Mouse (Mus musculus) liver, embryonic 13.5 days (tissue): ENCODE data around the gene Fbln2. TPM values are rescaled to one million over a fixed set of nuclear protein-coding genes. Genes with fewer than 3 reads are reported as not detected.
"Not testable (repeated sequence)": the region's sequence is repeated elsewhere in the genome, so short reads cannot be mapped to it uniquely, and the experiment has no call there.

Experiments used
- ATAC-seq: fragments of 200-750 bp; cut with Nextera tagmentation; 2 replicates; pipeline ENCODE4 v1.8.0; 2017; ENCODE audit warnings: low read depth, mild to moderate bottlenecking, moderate number of reproducible peaks, moderate library complexity
- DNase-seq: peaks from one replicate; pipeline ENCODE4 v3.0.0; 2022
- H3K27ac ChIP-seq: fragments of 300-500 bp; sonication (generic); 2 replicates; pipeline ENCODE4 v1.5.1; 2015; ENCODE audit warnings: moderate library complexity, mild to moderate bottlenecking, inconsistent platforms
- H3K27me3 ChIP-seq: fragments of 300-500 bp; sonication (generic); 2 replicates; pipeline ENCODE4 v1.6.1; 2015; ENCODE audit warnings: mild to moderate bottlenecking, inconsistent platforms
- H3K36me3 ChIP-seq: fragments of 300-500 bp; sonication (generic); 2 replicates; pipeline ENCODE4 v1.6.1; 2015; ENCODE audit warnings: mild to moderate bottlenecking, inconsistent platforms
- H3K4me1 ChIP-seq: fragments of 300-500 bp; sonication (generic); replicated peaks from 2 replicates; pipeline ENCODE4 v1.6.1; 2015; ENCODE audit warnings: inconsistent platforms
- H3K4me2 ChIP-seq: fragments of 300-500 bp; sonication (generic); 2 replicates; pipeline ENCODE4 v1.6.1; 2015; ENCODE audit warnings: inconsistent platforms, mild to moderate bottlenecking, moderate library complexity
- H3K4me3 ChIP-seq: fragments of 300-500 bp; sonication (generic); replicated peaks from 2 replicates; pipeline ENCODE4 v1.5.1; 2015; ENCODE audit warnings: mild to moderate bottlenecking, inconsistent platforms
- H3K9ac ChIP-seq: fragments of 300-500 bp; sonication (generic); 2 replicates; pipeline ENCODE4 v1.6.1; 2015; ENCODE audit warnings: mild to moderate bottlenecking, inconsistent platforms
- H3K9me3 ChIP-seq: fragments of 300-500 bp; sonication (generic); replicated peaks from 2 replicates; pipeline ENCODE4 v1.6.1; 2016; ENCODE audit warnings: inconsistent platforms
- WGBS: fragments of 180-500 bp; shearing (Covaris S2); methylation state at CpG from one replicate; pipeline ENCODE4 v1.1.7; 2015; ENCODE audit not compliant: insufficient replicate concordance; 5-methylcytosine and 5-hydroxymethylcytosine counted together
- polyA plus RNA-seq: library from polyadenylated mRNA; unstranded; fragments of >200 nt; fragmentation: Nextera tagmentation; extraction: Ambion mirVana; gene quantifications from 2 replicates; pipeline ENCODE4 v1.2.1, GENCODE M21; 2015

Gene Fbln2
- polyA plus RNA-seq: 8.7 and 8.8 TPM in 2 replicates

DNA sequence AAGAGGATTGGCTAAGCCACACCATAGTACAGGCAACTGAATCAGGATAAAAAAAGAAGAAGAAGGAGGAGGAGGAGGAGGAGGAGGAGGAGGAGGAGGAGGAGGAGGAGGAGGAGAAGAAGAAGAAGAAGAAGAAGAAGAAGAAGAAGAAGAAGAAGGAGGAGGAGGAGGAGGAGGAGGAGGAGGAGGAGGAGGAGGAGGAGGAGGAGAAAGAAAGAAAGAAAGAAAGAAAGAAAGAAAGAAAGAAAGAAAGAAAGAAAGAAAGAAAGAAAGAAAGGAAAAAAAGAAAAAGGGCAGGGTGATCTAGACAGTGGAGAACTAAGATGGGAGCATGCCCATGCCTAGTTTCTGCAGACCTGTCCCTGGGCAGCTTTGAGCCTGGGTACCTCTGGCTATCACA, at the start of gene Fbln2:
Fbln2 (plus strand) TSS at position 301 of the 400 bp plus-strand sequence.
- DNase-seq, H3K36me3 ChIP-seq, H3K27ac ChIP-seq, ATAC-seq, H3K9me3 ChIP-seq, H3K4me1 ChIP-seq, H3K9ac ChIP-seq: not testable (repeated sequence)
- H3K4me2 ChIP-seq: peak within 1 kb of the TSS; percentile 47
- H3K27me3 ChIP-seq: peaks cover 55% of the 10 kb centered on the region
- peak within 1 kb of the TSS; percentile 28 for H3K4me3 ChIP-seq

- ATAC-seq: peak; percentile 93
- H3K9ac ChIP-seq: peak overlapping the region; percentile 93
- peak overlapping the region; percentile 38 for H3K4me3 ChIP-seq
- H3K36me3 ChIP-seq: peaks cover 17% of the 10 kb centered on the region
- no peaks in the 10 kb centered on the region for H3K9me3 ChIP-seq
- peaks cover 92% of the 10 kb centered on the region for H3K4me1 ChIP-seq
- H3K27ac ChIP-seq: peak overlapping the region; percentile 99
- H3K4me2 ChIP-seq: peak overlapping the region; percentile 69
- peak; percentile 86 for DNase-seq
- 23% methylated on average over 5 of the region's 5 CpGs for WGBS
- H3K27me3 ChIP-seq: no peaks in the 10 kb centered on the region
These were observed 48.9 kb upstream of the Fbln2 start for GRCm38 (mm10) chr6:91163195-91163911.

DNA sequence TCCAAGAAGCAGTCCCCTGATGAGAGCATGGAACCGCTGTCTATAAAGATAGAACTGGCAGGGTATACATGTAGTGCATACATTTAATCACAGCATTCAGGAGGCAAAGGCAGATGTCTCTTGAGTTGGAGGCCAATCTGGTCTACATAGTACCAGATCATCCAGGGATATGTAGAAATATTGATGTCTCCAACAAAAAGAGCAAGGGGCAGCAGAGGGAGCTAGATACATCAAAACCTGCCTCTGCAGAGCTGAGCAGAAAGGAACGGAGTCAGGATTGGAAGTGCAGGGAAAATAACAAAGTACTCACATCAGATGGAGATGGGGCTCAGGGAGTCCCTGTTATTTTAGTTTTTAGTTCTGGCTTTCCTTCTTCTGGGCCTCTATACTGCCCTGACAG, 47.7 kb upstream of the Fbln2 start:
- H3K9ac ChIP-seq: peak overlapping the region; percentile 77
- H3K27ac ChIP-seq: peak overlapping the region; percentile 99
- ATAC-seq: no peak

DNA sequence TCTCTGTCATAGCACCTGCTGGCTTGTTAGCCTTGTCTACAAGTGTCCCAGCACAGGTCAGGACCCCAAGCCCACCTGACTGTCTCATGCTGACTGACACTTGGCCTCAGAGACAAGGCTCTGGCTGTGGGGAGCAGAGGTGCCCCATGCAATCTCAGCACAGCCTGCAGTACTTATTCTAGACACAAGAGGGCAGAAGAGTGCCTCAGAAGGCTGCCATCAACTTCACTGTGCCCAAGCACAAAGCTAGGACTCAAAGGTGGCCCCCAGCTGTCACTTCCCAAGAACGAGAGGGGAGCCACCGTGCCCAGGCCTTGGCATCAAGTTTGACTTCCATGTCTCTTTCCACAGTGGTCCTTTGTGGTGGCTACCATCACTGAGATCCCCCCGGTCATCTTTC, 47.0 kb upstream of the Fbln2 start:
- Histone ChIP-seq H3K27ac (peak overlapping the region; percentile 99), H3K4me3 (no peak overlapping the region), H3K4me2 (no peak overlapping the region), H3K4me1 (peaks cover 73% of the 10 kb centered on the region), H3K27me3 (no peaks in the 10 kb centered on the region), H3K9me3 (no peaks in the 10 kb centered on the region), H3K9ac (peak overlapping the region; percentile 77), H3K36me3 (peaks cover 23% of the 10 kb centered on the region)
- DNase-seq: peak; percentile 71
- ATAC-seq: no peak
- WGBS: 33% methylated on average over 3 of the region's 3 CpGs

More for the DNA sequence above, 47.7 kb upstream of the Fbln2 start:
- Histone ChIP-seq H3K9me3 (no peaks in the 10 kb centered on the region), H3K36me3 (peaks cover 23% of the 10 kb centered on the region), H3K4me3 (no peak overlapping the region), H3K27me3 (no peaks in the 10 kb centered on the region), H3K4me1 (peaks cover 80% of the 10 kb centered on the region), H3K4me2 (peak overlapping the region; percentile 69)
- no peak for DNase-seq
- 85% methylated on average over 2 of the region's 2 CpGs for WGBS

DNA sequence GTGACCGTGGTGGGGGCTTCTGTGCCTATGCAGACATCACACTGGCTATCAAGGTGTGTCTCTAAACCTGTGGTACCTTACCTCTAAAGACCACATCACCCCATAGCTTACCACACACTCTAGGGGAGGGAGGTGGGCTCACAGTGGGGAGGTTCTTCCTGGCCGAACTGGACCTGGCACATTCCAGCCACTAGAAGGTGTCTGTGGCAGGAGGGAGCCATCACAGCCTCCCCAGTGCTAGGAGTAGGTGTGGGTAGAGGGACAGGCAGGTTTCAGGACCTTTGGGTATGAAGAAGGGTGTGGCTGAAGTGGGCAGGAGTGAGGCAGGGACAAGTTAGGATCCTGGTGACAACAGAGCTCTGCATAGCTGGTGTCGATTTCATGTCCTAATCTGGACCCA, 44.4 kb upstream of the Fbln2 start:
- Histone ChIP-seq H3K27me3 (no peaks in the 10 kb centered on the region), H3K9me3 (no peaks in the 10 kb centered on the region), H3K4me1 (peaks cover 58% of the 10 kb centered on the region), H3K4me2 (no peak overlapping the region), H3K9ac (no peak overlapping the region), H3K4me3 (no peak overlapping the region), H3K27ac (0 out of 2 replicates have a peak overlapping the region, but pooled peaks have one; percentile 60), H3K36me3 (peaks cover 23% of the 10 kb centered on the region)
- DNase-seq: no peak
- no peak for ATAC-seq
- 53% methylated on average over 3 of the region's 3 CpGs for WGBS

DNA sequence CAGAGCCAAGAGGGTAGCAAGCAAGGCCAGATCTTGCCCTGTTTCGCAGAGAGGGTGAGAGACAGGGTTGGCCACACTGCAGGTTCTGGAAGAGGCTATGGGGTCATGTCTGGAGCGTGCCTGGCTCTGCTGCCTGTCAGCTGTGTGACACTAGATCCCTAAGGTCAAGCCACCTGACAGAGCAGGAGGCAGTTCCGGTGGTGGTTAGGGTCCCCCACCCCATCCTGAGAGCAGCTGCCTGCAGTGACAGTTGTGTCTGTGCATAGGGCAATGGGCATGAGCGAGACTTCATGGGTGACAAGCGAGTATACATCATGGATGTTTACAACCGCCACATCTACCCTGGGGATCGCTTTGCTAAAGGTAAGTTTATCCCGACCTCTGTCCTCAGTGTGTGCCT, 43.1 kb upstream of the Fbln2 start:
- H3K4me1 ChIP-seq: peaks cover 57% of the 10 kb centered on the region
- no peak for ATAC-seq
- H3K9ac ChIP-seq: no peak overlapping the region
- no peak overlapping the region for H3K4me2 ChIP-seq
- DNase-seq: no peak
- no peak overlapping the region for H3K4me3 ChIP-seq
- H3K27me3 ChIP-seq: no peaks in the 10 kb centered on the region
- no peaks in the 10 kb centered on the region for H3K9me3 ChIP-seq
- WGBS: 82% methylated on average over 8 of the region's 8 CpGs
- H3K27ac ChIP-seq: no peak overlapping the region
- peaks cover 25% of the 10 kb centered on the region for H3K36me3 ChIP-seq

- no peak for ATAC-seq
- peaks cover 4% of the 10 kb centered on the region; the same call in 1 of the 2 replicates for H3K27me3 ChIP-seq
- no peak overlapping the region for H3K4me3 ChIP-seq
- no peak for DNase-seq
- H3K36me3 ChIP-seq: peaks cover 17% of the 10 kb centered on the region
- 57% methylated on average over 3 of the region's 3 CpGs for WGBS
- no peak overlapping the region for H3K9ac ChIP-seq
- no peaks in the 10 kb centered on the region for H3K9me3 ChIP-seq
- H3K4me1 ChIP-seq: peaks cover 40% of the 10 kb centered on the region
- no peak overlapping the region for H3K4me2 ChIP-seq
- no peak overlapping the region for H3K27ac ChIP-seq
These were observed 40.8 kb upstream of the Fbln2 start for GRCm38 (mm10) chr6:91171396-91171895.

GRCm38 (mm10) chr6:91172381-91172780, 39.9 kb upstream of the Fbln2 start:
- no peaks in the 10 kb centered on the region for H3K9me3 ChIP-seq
- H3K4me3 ChIP-seq: no peak overlapping the region
- no peak overlapping the region for H3K27ac ChIP-seq
- peaks cover 17% of the 10 kb centered on the region for H3K36me3 ChIP-seq
- DNase-seq (no peak), ATAC-seq (no peak)
- H3K4me2 ChIP-seq: no peak overlapping the region
- H3K4me1 ChIP-seq: peaks cover 37% of the 10 kb centered on the region
- H3K27me3 ChIP-seq: peaks cover 8% of the 10 kb centered on the region; the same call in 1 of the 2 replicates
- H3K9ac ChIP-seq: no peak overlapping the region
- 38% methylated on average over 2 of the region's 2 CpGs for WGBS

- no peaks in the 10 kb centered on the region for H3K9me3 ChIP-seq
These were observed 38.9 kb upstream of the Fbln2 start for GRCm38 (mm10) chr6:91173221-91173880.

GRCm38 (mm10) chr6:91174211-91174610, 38.0 kb upstream of the Fbln2 start:
- no peak overlapping the region for H3K4me2 ChIP-seq
- ATAC-seq (no peak), DNase-seq (no peak)
- WGBS: 80% methylated on average over 3 of the region's 3 CpGs
- H3K27me3 ChIP-seq: peaks cover 11% of the 10 kb centered on the region; the same call in 1 of the 2 replicates
- H3K4me1 ChIP-seq: peaks cover 38% of the 10 kb centered on the region
- peaks cover 10% of the 10 kb centered on the region for H3K36me3 ChIP-seq
- no peak overlapping the region for H3K4me3 ChIP-seq
- H3K9me3 ChIP-seq: no peaks in the 10 kb centered on the region
- H3K27ac ChIP-seq: no peak overlapping the region
- H3K9ac ChIP-seq: no peak overlapping the region

More at GRCm38 (mm10) chr6:91173221-91173880, 38.9 kb upstream of the Fbln2 start:
- Histone ChIP-seq H3K27me3 (peaks cover 11% of the 10 kb centered on the region; the same call in 1 of the 2 replicates), H3K9ac (no peak overlapping the region), H3K27ac (no peak overlapping the region), H3K4me2 (no peak overlapping the region), H3K4me3 (no peak overlapping the region), H3K36me3 (peaks cover 17% of the 10 kb centered on the region), H3K4me1 (peaks cover 38% of the 10 kb centered on the region)
- 33% methylated on average over 7 of the region's 7 CpGs for WGBS
- DNase-seq (no peak), ATAC-seq (peak; percentile 52; the same call in 1 of the 2 replicates)

DNA sequence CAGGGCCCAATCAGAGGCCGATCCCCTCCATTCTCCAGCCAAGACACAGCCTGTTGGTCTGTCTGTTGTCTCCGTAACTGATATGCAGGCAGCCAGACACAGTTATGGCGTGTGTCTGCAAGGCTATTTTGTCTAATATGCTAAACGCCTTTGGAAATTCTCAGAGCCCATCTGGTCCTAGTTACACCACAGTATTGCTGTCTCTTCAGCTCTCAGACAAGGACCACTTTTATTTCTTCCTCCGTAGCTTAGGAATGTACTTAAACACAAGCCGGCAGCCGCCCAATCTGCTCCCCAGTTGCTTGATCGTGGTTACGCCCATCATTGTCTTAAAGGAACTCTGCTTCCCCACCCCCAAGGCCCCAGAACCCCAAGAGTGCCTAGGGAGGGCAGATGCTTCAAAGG, 31.5 kb upstream of the Fbln2 start:
- H3K9ac ChIP-seq: no peak overlapping the region
- H3K27me3 ChIP-seq: peaks cover 18% of the 10 kb centered on the region; the same call in 1 of the 2 replicates
- peaks cover 21% of the 10 kb centered on the region for H3K4me1 ChIP-seq
- no peak overlapping the region for H3K4me3 ChIP-seq
- no peaks in the 10 kb centered on the region for H3K36me3 ChIP-seq
- no peaks in the 10 kb centered on the region for H3K9me3 ChIP-seq
- no peak overlapping the region for H3K27ac ChIP-seq
- ATAC-seq (no peak), DNase-seq (no peak)
- no peak overlapping the region for H3K4me2 ChIP-seq
- WGBS: 57% methylated on average over 9 of the region's 9 CpGs
